Mouse (Mus musculus) forebrain, embryonic 10.5 days (tissue): ENCODE results near the gene Aldh2. TPM values are rescaled to one million over a fixed set of nuclear protein-coding genes. Genes with fewer than 3 reads are reported as not detected.

Experiments used
- DNase-seq: peaks from one replicate; pipeline ENCODE4 v3.0.0-alpha.2; 2017; ENCODE audit warnings: low spot score; ENCODE audit errors: extremely low spot score
- H3K27ac ChIP-seq: fragments of 300-500 bp; sonication (generic); 2 replicates; pipeline ENCODE4 v1.5.1; 2016; ENCODE audit warnings: mild to moderate bottlenecking
- H3K27me3 ChIP-seq: fragments of 300-500 bp; sonication (generic); 2 replicates; pipeline ENCODE4 v1.6.1; 2016; ENCODE audit warnings: mild to moderate bottlenecking; ENCODE audit not compliant: poor library complexity, severe bottlenecking
- H3K36me3 ChIP-seq: fragments of 300-500 bp; sonication (generic); replicated peaks from 2 replicates; pipeline ENCODE4 v1.6.1; 2016; ENCODE audit warnings: mild to moderate bottlenecking, moderate library complexity
- H3K4me1 ChIP-seq: fragments of 300-500 bp; sonication (generic); 2 replicates; pipeline ENCODE4 v1.6.1; 2016
- H3K4me3 ChIP-seq: fragments of 300-500 bp; sonication (generic); 2 replicates; pipeline ENCODE4 v1.5.1; 2016; ENCODE audit warnings: mild to moderate bottlenecking, moderate library complexity
- H3K9me3 ChIP-seq: fragments of 300-500 bp; sonication (generic); 2 replicates; pipeline ENCODE4 v1.6.1; 2016; ENCODE audit warnings: mild to moderate bottlenecking, moderate library complexity
- WGBS: fragments of 180-500 bp; shearing (Covaris S2); methylation state at CpG from one replicate; pipeline ENCODE4 v1.1.7; 2016; 5-methylcytosine and 5-hydroxymethylcytosine counted together
- polyA plus RNA-seq: library from polyadenylated mRNA; unstranded; fragments of >200 nt; fragmentation: Nextera tagmentation; extraction: Ambion mirVana; gene quantifications from 2 replicates; pipeline ENCODE4 v1.2.1, GENCODE M21; 2016

Gene Aldh2
- polyA plus RNA-seq, 1 experiment from 2014 or later = 125 TPM

DNA sequence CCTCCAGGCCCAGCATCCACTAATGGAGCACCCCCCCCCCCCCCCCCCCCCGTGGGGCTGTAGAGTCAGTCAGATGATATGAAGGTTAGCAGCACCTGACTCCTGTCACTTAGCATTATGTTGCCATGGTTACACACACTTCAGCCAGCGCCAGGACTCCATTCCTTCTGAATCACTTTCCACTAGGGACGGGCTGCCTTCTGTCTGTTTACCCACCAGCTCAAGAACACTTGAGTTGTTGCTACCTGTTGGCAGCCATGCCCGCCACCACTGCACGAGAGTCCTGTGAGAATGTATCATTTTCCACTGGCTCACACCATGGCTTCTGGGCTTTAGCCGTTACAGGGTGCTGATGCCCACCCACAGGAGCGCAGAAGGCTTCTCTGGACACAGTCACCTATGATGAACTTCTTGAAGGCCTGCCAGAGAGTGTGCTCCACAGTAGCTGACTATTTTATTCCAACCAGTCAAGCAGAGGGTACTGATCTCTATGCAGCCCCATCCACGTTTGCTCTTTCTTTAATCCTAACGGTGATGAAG lies 23.7 kb downstream of the Aldh2 start:
- Histone ChIP-seq H3K27me3 (no peaks in the 10 kb centered on the region), H3K4me1 (peaks cover 2% of the 10 kb centered on the region; the same call in 1 of the 2 replicates), H3K36me3 (peaks cover 51% of the 10 kb centered on the region), H3K27ac (no peak overlapping the region), H3K4me3 (no peak overlapping the region), H3K9me3 (no peaks in the 10 kb centered on the region)
- WGBS = 88% methylated on average over 9 of the region's 9 CpGs
- no peak for DNase-seq

DNA sequence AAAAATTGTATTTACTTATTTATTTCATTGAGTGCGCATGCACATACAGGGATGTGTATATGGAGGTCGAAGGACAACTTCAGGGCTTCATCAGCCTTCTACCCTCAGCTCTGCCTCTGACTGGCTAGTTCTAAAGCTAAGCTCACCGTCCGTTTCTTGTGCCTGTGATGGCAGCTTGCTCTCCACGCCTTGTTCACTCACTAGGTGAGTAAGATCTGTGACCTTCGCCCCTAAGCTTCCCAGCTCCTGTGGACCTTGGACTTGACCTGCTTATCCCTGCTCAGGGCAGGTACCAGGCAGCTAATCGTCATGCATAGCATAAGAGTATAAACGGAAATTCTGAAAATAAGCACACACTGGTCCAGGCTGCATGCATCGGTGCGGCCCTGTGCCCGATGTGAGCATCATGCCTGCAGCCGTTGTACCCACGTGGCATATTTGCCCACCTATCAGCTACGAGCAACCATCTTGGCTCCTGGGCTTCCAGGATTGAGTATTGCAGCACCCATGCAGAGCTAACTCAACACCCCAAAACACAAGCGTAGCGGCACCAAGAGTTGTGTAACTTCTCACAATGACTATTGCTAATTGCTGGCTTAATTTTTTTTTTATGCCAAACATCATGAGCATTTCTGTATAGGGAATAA lies 27.5 kb downstream of the Aldh2 start:
- no peaks in the 10 kb centered on the region for H3K9me3 ChIP-seq
- DNase-seq = no peak
- no peaks in the 10 kb centered on the region for H3K27me3 ChIP-seq
- peaks cover 10% of the 10 kb centered on the region for H3K4me1 ChIP-seq
- H3K36me3 ChIP-seq = peaks cover 21% of the 10 kb centered on the region
- H3K27ac ChIP-seq = no peak overlapping the region
- WGBS = 93% methylated on average over 16 of the region's 16 CpGs
- H3K4me3 ChIP-seq = no peak overlapping the region; the same call in 1 of the 2 replicates

DNA sequence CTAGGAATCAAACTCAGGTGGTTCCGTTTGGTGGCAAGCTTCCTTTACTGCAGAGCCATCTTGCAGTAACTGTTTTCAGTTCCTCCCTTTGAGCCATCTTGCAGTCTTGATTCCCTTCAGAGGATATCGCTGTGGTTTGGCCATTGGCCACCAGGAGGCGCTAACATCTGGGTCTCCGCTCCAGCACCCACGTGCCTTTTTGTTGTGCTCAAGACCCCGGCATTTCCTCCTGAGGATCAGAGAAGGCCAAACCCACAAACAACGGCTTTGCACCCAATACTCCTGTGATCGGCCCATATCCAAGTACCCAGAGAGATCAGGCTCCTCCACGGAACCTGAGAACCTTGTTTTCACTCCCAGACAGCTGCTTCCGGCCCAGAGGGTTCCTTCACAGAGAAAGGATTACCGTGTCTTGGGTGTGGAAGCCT lies 29.1 kb downstream of the Aldh2 start:
- peak; percentile 91 for DNase-seq
- H3K9me3 ChIP-seq = no peaks in the 10 kb centered on the region
- H3K27me3 ChIP-seq = no peaks in the 10 kb centered on the region
- peak overlapping the region; percentile 74 for H3K27ac ChIP-seq
- H3K36me3 ChIP-seq = peaks cover 6% of the 10 kb centered on the region; the same call in 1 of the 2 replicates
- WGBS = 13% methylated on average over 11 of the region's 11 CpGs
- peaks cover 10% of the 10 kb centered on the region for H3K4me1 ChIP-seq
- H3K4me3 ChIP-seq = peak overlapping the region; percentile 33

DNA sequence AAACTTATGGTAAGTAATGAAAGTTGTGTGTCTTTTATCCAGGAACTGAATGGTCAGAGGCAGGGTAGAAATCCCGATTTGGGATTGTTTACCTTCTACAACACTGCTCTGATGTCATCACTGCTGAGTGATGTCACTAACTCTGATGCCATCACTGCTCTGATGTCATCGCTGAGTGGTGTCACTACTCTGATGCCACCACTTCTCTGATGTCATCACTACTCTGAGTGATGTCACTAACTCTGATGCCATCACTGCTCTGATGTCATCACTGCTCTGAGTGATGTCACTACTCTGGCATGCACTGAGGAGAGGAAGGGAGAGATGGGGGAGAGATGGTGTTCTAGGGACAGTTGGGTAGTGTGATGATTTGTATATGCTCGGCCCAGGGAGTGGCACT lies 31.2 kb downstream of the Aldh2 start:
- H3K36me3 ChIP-seq = no peaks in the 10 kb centered on the region
- H3K27ac ChIP-seq = no peak overlapping the region
- no peaks in the 10 kb centered on the region for H3K27me3 ChIP-seq
- DNase-seq = no peak
- peaks cover 10% of the 10 kb centered on the region for H3K4me1 ChIP-seq
- H3K9me3 ChIP-seq = no peaks in the 10 kb centered on the region
- 91% methylated on average over 3 of the region's 3 CpGs for WGBS
- no peak overlapping the region for H3K4me3 ChIP-seq

DNA sequence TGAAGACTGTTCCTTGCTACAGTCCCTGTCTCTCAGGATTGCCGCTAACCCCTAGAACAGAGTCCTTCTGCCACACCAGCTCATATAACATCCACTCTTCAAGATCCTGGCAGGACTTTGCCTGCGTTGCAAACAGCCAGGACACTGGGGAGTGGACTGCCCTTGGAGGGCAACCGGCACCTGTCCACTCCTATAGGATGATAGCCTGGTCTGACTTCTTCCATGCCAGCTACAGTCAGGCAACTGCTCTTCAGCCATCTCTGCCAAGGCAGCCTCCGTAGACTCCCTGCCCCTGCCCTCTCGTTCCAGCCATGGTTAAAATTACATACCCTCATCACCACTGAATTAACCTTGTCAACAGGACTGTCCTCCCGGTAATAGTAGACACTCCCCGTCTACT lies 44.4 kb downstream of the Aldh2 start:
- Histone ChIP-seq H3K4me1 (peaks cover 14% of the 10 kb centered on the region), H3K36me3 (no peaks in the 10 kb centered on the region), H3K27ac (no peak overlapping the region), H3K27me3 (no peaks in the 10 kb centered on the region), H3K9me3 (no peaks in the 10 kb centered on the region), H3K4me3 (no peak overlapping the region)
- WGBS = 85% methylated on average over 7 of the region's 7 CpGs
- no peak for DNase-seq

DNA sequence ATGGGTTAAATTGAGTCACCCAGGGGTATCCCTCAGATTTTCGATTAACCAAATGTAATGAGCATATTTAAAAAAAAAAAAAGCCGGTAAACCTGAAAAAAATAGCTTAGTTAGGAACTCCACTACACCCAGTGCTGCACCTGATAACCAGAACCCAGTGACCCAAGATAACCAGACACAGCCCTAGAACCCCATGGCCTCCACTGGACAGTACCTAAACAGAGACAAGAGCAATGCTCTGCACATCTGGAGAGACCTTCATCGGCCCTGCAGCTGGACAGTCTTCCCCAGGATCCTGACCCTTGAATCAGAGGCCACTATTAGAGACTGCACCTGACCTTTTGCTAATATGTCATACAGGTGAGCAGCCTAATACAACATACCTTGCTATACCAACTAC lies 46.5 kb downstream of the Aldh2 start:
- 97% methylated on average over 3 of the region's 3 CpGs for WGBS
- H3K4me3 ChIP-seq = peak overlapping the region; percentile 100

DNA sequence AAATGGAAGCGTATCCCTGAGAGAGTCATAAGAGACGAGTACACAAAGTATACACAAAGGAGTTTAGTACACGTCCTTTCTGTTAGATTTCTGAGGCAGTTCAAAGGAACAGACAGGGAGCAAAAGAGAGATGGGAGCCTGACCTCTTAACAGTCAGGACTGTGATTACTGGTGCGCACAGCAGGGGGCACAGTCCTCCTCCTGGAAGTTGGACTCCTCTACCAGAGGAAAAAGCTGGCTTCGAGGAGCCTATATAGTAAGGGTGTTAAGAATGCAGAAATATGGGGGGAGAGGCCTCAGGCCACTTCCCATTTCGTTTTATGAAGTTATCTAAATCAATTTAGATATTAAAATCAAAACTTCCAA lies 47.1 kb downstream of the Aldh2 start:
- H3K27ac ChIP-seq = peak overlapping the region; percentile 99
- H3K36me3 ChIP-seq = no peaks in the 10 kb centered on the region
- H3K9me3 ChIP-seq = no peaks in the 10 kb centered on the region
- no peaks in the 10 kb centered on the region for H3K27me3 ChIP-seq
- peak; percentile 35 for DNase-seq
- peak overlapping the region; percentile 100 for H3K4me3 ChIP-seq
- WGBS = 44% methylated on average over 6 of the region's 6 CpGs
- peaks cover 34% of the 10 kb centered on the region for H3K4me1 ChIP-seq

More for the DNA sequence above, 46.5 kb downstream of the Aldh2 start:
- Histone ChIP-seq H3K9me3 (no peaks in the 10 kb centered on the region), H3K4me1 (peaks cover 34% of the 10 kb centered on the region), H3K27me3 (no peaks in the 10 kb centered on the region), H3K36me3 (no peaks in the 10 kb centered on the region), H3K27ac (no peak overlapping the region)
- DNase-seq = no peak

DNA sequence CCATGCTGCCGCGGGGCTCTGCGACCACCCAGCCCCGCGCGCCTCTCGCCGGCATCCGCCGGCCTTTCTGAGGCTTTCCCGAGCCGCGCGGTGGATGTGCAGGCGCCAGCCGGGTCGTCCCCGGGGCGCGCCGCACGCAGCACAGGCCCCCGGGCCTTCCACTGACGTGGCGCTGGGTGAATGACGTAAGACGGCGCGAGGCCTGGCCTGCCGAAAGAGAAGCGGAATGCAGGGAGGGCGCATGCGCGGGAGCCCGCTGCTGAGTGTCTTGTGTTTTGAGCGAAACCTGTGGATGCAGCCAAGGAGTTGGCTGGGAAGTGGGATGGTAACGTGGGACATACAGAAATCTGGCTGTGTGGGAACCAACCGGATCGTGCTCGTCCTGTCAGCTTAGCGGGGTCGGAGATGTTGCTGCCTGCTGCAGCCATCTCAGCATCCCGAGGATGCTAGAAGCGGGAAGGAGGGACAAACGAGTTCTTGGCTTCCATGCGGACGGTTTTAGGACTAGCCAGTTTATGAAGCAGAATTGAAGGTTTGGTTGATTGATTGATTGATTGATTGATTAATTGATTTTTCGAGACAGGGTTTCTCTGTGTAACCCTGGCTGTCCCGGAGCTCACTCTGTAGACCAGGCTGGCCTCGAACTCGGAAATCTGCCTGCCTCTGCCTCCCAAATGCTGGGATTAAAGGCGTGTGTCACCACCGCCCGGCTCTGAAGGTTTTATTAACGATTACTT lies 47.7 kb downstream of the Aldh2 start, which contains the start of gene Mapkapk5:
Gene Mapkapk5 (minus strand): TSS at position 113 of the 737 bp plus-strand sequence.
- 3% methylated on average over 55 of the region's 55 CpGs for WGBS
- H3K4me3 ChIP-seq = peak within 1 kb of the TSS; percentile 100
- no peaks in the 10 kb centered on the region for H3K9me3 ChIP-seq
- DNase-seq = peak; percentile 98
- H3K27me3 ChIP-seq = no peaks in the 10 kb centered on the region
- peak within 1 kb of the TSS; percentile 99 for H3K27ac ChIP-seq
- H3K4me1 ChIP-seq = peaks cover 34% of the 10 kb centered on the region
- H3K36me3 ChIP-seq = 0 out of 2 replicates have a peak, but pooled peaks cover under 1% of the 10 kb centered on the region

DNA sequence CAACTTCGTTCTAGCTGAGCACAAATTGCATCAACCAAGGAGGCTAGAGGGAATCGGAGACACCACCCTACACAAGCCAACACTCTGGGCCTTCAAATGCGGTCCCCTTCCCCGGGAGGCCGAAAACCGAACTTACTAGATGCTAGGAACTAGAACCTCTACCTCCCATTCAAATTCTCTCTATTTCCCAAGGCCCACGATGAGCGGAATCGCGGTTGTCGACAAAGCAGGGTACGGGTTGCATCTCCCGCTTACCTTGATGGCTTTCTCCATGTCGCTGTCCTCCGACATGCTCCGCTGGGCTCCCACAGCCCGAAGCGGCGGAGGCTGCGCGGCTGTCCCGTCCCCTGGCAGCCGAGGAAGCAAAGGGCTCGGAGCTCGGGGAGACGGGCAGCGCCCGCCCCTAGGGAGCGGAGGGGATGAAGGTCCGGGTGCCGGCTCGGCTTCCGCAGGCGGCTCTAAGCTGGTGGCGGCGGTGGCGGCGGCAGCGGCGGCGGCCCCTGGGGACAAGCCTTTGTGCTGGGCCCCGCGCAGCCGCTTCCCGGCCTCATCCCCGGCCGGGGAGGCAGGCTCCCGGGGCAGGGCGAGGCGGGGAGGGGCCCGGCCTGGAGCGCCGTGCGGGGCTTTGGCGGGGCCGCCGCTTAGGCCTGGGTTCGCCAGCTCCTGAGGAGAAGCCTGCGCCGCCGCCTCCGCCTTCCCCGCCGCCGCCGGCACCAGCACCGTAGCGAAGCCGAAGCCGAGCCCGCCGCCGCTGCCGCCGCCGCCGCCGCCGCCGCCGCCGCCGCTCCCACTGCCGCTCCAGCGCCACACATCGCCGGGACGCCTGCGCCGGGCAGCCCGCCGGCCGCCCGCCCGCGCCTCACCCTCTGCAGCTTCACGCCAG lies 48.5 kb downstream of the Aldh2 start, which contains the start of the genes Adam1a and Gm42878:
Gene Adam1a (minus strand): TSS at position 573 of the 883 bp plus-strand sequence.
Gene Gm42878 (minus strand): TSS at position 573 of the 883 bp plus-strand sequence.
- no peaks in the 10 kb centered on the region for H3K27me3 ChIP-seq
- H3K4me3 ChIP-seq = peak within 1 kb of the TSS; percentile 100
- peak within 1 kb of the TSS; percentile 99 for H3K27ac ChIP-seq
- DNase-seq = peak; percentile 30
- WGBS = 1% methylated on average over 92 of the region's 97 CpGs
- peaks cover 4% of the 10 kb centered on the region for H3K36me3 ChIP-seq
- H3K4me1 ChIP-seq = peaks cover 34% of the 10 kb centered on the region
- no peaks in the 10 kb centered on the region for H3K9me3 ChIP-seq

DNA sequence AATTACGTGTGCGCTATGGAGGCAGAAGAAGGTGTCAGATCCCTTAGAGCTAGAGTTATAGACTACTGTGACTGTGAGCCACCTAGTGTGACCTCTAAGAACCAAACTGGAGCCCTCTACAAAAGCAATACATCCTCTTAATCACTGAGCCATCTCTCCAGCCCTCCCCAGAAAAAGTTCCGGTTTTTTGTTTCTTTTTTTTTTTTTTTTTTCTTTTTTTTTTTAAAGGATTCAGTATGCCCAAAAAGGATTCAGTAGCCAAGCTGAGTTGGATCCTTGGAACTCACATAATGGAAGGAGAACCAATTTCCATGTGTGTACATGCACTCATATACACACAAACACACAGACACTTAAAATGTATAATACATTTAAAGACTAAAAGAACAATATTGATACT lies 50.3 kb downstream of the Aldh2 start:
- H3K27ac ChIP-seq = no peak overlapping the region
- WGBS = 83% methylated on average over 3 of the region's 3 CpGs
- no peak for DNase-seq
- peaks cover 21% of the 10 kb centered on the region for H3K36me3 ChIP-seq
- no peaks in the 10 kb centered on the region for H3K9me3 ChIP-seq
- H3K4me3 ChIP-seq = no peak overlapping the region
- peaks cover 34% of the 10 kb centered on the region for H3K4me1 ChIP-seq
- H3K27me3 ChIP-seq = no peaks in the 10 kb centered on the region

DNA sequence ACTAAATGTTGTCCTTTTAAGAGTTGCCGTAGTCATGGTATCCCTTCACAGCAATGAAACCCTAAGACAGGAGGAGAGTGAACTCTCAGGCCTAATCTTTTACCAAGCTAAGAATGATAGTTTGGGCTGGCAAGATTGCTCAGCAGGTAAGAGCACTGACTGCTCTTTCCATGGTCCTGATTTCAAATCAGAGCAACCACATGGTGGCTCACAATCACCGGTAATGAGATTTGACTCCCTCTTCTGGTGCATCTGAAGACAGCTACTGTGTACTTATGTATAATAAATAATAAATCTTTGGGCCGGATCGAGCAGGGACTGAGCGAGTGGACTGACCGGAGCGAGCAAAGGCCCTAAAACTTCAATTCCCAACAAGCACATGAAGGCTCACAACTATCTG lies 52.4 kb downstream of the Aldh2 start:
- H3K4me1 ChIP-seq = peaks cover 44% of the 10 kb centered on the region
- 92% methylated on average over 7 of the region's 7 CpGs for WGBS
- H3K9me3 ChIP-seq = no peaks in the 10 kb centered on the region
- peaks cover 42% of the 10 kb centered on the region for H3K36me3 ChIP-seq
- H3K27ac ChIP-seq = no peak overlapping the region
- no peak overlapping the region for H3K4me3 ChIP-seq
- no peak for DNase-seq
- no peaks in the 10 kb centered on the region for H3K27me3 ChIP-seq

DNA sequence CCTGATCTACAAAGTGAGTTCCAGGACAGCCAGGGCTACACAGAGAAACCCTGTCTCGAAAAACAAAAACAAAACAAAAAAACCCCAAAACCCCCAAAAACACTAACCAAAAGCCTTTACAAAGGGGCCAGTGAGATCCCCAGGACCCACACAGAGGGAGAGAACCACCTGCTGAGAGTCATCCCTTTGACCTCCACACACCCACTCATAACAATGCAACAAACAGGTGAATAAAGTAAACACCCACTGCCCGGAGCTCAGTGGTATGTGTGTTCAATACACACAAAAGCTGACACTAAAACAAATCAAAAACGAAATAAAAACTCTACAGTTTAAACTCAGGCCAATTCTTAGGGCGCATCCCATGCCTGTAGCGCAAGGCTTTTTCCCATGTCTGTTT lies 53.6 kb downstream of the Aldh2 start:
- DNase-seq = no peak
- Histone ChIP-seq H3K27ac (no peak overlapping the region), H3K36me3 (peaks cover 54% of the 10 kb centered on the region), H3K9me3 (no peaks in the 10 kb centered on the region), H3K27me3 (no peaks in the 10 kb centered on the region), H3K4me1 (peaks cover 43% of the 10 kb centered on the region), H3K4me3 (no peak overlapping the region)
- WGBS = 91% methylated on average over 5 of the region's 5 CpGs
